Mouse (Mus musculus) A20 (cell line): Measurements from ENCODE around the gene Tmem189.

Experiments used
- DNase-seq: peaks from one replicate; pipeline ENCODE4 v3.0.0-alpha.2; 2011; ENCODE audit warnings: low read depth, low spot score

The Tmem189 gene

DNA sequence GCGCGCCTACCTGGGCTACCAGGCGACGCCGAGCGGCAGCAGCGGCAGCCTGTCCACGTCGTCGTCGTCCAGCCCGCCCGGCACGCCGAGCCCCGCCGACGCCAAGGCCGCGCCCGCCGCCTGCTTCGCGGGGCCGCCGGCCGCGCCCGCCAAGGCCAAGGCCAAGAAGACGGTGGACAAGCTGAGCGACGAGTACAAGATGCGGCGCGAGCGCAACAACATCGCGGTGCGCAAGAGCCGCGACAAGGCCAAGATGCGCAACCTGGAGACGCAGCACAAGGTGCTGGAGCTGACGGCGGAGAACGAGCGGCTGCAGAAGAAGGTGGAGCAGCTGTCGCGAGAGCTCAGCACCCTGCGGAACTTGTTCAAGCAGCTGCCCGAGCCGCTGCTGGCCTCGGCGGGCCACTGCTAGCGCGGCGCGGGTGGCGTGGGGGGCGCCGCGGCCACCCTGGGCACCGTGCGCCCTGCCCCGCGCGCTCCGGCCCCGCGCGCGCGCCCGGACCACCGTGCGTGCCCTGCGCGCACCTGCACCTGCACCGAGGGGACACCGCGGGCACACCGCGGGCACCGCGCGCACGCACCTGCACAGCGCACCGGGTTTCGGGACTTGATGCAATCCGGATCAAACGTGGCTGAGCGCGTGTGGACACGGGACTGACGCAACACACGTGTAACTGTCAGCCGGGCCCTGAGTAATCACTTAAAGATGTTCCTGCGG lies at the start of gene Tmem189:
TSS of gene Tmem189 (minus strand) at position 322 of the 718 bp plus-strand sequence.
- peak; percentile 90 for DNase-seq

DNA sequence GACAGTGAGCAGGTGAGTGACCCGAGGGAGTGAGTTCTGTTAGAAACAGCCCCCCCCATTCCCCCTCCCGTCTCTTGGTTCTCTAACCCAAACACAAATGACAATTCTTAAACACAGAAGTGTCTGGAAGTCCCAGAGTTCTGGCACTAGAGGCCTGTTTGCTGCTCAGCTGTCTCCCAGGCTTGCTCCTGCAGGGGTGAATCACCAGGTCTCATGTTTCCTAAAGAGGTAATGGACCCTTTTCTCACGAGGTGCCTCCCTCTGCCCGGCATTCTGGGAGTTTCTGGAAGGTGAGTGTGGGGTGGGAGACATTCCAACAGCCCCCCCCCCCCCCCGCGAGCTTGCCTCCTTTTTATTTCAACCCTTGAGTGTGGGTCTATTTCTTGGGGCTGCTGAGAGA lies 49.4 kb upstream of the Tmem189 start:
- DNase-seq: no peak

DNA sequence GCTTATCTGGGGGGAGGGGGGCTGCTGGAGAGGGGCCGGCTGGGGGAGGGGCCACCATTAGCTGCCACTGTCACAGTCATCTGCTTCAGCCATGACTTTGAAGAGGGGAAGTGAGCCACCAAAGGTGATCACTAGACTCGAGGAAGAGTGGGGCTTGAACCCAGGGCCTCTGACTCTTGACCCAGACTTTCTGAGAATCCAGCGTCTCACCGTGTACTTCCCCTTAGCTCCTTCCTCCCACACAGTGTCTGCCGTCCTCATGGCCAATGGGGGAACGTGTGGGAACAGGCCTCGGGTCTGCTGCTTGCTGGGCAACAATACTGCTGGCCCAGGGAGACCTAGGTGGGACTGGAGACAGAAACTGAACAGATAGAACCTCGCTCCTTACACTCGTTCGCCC lies 45.2 kb upstream of the Tmem189 start:
- no peak for DNase-seq

DNA sequence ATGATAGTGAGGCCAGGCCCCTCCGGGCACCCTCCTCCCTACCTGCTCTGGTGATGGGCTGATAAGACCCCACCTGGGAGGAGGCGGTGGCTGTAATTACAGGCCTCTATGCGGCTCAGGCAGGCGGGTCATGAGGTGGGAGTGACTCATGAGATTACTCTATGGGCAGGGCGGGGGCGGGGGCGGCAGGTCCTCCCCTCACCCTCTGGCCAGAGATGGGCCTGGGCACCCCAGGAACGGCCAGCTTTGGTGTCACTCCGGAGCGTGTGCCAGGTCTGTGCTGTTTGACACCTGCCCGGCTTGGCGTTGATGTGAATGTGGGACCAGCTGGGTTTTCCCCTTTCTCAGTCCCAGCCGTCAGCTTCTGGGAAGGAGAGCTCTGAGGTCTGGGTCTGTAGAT lies 41.5 kb upstream of the Tmem189 start:
- no peak for DNase-seq

DNA sequence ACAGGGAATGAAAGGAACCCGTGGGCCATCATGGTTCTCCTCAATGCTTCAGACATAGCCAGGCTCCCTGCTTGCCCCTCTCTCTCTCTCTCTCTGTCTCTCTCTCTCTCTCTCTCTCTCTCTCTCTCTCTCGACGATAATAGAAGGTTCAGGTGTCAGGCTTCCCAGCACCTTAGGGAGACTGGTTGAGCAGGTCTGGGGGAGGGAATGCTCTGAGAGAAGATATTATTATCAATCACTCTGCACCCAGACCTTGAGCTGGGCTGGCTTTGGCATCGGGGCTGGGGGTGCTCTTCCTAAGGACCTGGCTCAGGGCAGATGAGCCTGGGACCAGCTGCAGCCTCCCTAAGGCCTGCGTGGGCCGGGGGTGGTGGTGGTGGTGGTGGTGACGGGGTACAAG lies 40.4 kb upstream of the Tmem189 start:
- no peak for DNase-seq

DNA sequence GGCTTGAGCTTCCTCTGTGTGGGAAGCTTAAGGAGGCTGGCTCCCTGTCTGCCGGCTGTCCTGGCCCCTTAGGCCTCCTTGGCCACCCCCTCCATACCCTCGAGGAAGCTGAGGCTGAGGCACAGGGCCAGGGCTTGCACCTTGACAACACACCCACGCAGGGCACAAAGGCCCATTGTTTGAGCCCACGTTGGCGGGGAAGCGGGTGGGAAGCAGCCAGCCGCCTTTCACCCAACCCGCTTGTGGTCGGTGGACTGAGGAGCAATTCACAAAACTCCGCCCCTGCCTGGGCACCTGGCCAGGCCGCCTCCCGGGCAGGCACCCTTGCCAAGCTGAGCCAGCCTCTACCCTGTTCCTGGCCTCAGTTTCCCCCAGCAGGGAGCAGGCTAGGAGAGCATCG lies 37.5 kb upstream of the Tmem189 start:
- no peak for DNase-seq

DNA sequence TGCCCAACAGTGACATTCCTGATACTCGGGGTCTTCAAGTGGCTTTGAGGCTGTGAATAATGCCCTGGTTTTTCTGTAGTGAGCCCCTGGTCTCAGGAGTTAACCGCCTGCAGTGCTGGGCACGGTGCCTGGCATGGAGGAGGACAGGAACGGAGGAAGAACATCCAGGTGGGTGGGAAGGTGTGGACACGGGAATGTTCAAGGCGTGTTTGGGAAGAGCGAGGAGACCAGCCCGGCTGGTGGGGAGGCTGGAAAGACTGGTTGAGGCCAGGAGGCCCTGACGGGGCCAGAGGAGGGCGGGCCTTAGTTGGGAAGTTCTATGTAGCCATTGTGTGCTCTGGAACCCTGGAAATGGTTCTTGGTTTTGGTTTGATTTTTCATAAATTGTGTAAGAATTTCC lies 36.3 kb upstream of the Tmem189 start:
- DNase-seq: no peak

DNA sequence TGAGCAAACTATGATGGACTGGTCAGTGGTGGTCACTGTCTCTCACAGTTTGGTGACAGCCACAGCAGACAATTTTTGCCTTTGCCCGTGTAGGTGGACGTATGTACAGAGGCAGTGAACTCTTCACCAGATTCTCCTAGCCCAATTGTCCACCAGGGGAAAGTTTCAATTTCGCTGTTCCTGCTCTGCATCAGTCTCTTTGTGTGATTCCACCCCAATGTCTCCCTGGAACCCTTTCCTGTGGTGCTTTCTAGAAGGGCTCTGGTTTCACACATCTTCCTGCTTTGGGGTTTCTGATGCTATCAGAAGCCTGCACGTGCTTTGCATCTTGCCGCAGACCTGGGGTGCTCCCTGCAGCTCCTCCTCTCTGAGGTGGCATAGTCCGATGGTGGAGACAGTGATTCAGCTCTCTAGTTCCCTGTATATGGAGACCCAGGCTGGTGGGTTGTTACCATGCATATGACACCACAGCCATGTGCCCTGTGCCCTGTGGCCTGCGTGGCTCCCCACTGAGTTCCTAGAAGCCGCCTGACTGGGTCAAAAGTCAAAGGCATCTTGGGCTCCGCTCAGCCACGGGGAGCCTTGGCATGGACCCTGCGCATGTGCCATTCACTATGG lies 34.1 kb upstream of the Tmem189 start:
- DNase-seq: no peak

DNA sequence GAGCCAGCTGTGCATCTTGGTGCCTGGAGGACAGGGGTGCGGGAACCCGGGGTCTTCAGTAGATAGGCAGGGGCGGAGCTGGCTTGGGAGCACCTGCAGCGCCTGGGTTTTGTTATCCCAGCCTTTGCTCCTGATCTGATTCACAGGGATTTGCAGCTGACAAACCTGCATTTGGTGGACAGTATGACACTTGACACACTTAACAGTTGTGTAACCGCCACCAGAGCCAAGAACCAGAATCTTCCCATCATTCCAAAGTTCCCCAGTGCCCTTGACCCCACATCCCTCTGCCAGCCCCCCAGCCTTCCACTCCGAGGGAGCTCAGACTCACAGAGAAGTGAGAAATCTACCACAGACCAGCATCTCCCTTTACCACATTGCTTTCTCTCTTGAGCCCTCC lies 32.9 kb upstream of the Tmem189 start:
- no peak for DNase-seq

DNA sequence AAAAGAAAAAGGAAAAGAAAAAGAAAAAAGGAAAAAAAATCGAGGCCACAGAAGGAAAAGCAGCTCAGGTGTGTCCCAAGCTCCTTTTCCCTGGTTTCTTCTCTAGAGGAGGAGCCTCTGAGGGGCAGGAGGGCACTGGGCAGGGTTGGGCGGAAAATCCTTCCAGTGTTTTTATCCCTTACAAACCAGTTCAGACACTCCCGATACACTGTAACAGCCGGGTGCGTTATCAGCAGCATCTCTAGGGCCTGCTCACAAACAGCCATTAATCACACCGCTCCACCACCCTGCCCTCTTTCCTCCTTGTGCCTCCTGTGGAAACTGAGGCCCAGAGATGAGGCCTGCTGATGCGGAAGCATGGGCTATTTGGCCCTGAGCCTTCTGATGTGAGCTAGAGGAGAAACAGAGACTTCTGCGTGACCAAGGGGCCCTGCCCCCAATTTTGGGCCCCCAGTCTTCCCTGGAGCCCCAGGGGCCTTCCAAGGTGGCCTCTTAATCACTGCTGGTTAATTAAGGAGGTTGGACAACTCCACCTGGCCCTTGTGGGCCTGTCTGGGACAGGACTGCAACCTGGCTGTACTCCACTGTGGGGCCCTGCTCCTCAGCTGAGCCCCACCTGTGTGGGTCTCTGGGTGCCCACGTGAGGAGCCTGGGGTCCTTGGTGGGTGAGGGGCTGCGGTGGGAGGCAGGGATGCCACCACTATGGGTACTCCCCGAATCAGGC lies 31.7 kb upstream of the Tmem189 start:
- DNase-seq: no peak

DNA sequence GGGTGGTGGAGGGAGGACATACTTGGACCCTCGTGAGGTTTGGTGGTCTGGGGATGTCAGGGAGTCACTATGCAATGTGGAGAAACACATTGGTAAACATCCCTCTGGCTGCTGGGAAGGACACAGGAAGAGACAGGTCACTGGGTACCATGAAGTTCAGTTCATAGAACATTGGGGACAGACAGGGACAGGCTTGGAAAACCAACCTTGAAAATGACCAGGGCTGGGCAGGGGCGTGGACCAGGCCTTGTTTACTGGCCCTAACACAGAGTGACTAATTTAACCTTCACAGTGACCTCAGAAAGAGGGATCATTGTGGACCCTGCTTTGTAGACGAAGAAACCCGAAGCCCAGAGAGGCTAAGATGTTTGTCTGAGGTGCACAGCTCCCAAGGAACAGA lies 29.9 kb upstream of the Tmem189 start:
- no peak for DNase-seq

DNA sequence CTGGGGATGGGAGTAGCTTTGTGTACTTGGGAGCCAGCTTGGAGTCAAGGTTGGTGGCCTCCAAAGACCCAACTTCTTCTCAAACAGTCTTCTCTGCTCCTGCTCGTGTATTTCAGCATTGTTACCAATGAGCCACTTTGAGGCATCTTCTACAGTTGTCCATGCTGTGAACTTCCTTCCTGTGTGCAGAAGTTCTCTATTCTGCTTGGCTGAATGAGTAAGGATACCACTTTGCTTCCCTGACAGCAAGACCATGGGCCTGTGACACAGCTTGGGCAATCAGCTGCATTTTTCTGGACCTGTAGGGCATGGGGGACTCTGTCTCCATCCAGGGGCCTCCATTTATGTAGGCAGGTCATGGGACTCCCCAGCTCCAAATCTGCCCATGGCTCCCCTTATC lies 27.6 kb upstream of the Tmem189 start:
- DNase-seq: no peak

DNA sequence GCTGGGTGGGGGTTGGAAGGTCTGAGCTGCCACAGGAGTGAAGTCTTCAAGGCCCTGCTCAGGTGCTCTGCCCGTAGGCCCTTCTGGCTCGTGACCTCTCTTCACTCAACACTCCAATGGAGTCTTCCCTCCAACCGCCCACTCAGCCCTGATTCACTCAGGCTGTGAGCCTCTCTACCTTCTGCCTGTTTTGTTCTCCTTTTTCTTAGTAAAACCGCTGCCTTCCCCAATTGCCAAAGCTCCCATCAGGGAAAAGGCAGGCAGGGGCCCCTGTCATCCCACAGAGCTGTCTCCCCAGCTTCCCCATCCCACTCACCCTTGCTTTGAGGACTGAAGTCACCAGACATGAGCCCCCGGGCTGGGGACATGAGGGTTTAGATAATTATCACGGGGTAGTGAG lies 25.4 kb upstream of the Tmem189 start:
- no peak for DNase-seq

DNA sequence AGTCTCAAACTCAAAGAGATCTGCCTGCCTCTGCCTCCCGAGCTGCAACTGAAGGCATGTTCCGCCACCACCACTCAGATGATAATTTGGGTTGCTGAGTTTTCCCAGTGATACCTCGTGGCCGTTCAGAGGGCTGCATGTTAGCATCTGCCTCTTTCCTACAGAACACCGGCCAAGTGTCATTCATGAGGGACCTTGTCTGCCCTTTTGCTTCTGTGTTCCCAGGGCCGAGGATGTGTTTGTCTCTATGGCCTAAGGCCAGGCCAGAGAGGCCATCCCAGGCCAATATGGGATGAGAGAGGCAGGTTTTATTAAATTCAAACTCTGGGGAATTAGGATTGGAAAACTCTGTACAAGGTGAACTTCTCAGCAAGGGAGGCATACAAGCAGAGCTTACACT lies 24.7 kb upstream of the Tmem189 start:
- no peak for DNase-seq

DNA sequence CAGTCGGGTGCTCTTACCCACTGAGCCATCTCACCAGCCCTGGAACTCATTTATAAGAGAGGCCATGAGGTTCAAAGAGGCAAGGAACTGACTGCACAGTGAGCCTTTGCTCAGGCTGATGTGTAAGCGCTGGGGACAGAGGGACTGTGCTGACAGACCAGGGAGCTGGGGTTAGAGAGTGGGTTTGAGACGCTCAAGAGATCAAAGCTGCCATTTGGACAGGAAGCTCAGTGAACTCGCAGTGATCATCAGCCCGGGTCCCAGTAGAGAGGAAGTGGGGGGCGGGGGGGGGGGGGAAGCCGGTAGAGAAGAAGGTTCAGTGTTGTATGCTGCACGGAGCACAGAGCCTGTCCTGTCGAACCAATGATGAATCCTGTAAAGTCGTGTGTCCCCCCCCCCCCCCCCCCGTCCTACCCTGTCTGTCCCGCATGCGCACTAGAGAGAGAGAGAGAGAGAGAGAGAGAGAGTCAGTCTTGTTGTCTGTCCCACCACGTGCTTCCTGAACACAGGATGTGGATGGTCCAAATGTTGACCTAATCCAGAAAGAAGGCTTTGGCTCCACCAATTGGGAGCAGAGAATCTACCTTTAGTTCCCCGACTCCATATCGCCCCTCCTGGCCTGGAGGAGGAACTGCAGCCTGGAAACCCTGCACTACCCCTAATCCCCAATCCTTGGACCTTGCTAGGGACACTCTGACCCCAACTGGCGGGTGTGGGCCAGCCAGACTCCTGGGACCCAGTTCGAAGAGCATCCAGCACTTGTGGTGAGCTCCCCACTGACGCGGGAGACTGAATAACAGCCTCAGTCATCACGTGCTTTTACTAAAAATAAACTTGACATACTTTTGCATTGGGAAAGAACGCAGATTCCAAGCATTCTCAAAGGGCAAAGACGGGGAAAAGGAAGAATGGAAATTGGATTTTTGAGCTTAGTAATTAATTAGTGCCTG lies 23.5 kb upstream of the Tmem189 start:
- peak; percentile 73 for DNase-seq

DNA sequence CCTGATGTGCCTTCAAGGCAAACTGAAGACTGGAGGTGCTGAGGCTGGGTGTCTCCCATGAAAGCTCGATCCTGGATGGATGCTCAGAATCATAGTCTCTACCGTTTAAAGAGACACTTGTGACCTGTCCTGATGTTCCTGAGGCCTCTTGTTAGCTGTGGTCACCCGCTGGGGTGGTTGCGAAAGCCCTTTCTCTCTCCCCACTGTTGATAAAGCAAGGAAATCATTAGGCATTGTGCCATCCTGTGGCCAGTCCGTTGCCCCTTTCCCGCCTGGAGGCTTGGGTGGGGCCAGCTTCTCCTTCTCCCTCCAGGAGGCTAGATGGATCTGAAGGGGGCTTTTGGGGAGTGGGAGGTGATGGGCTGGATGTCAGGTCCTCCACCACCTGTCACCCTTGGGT lies 21.0 kb upstream of the Tmem189 start:
- no peak for DNase-seq

DNA sequence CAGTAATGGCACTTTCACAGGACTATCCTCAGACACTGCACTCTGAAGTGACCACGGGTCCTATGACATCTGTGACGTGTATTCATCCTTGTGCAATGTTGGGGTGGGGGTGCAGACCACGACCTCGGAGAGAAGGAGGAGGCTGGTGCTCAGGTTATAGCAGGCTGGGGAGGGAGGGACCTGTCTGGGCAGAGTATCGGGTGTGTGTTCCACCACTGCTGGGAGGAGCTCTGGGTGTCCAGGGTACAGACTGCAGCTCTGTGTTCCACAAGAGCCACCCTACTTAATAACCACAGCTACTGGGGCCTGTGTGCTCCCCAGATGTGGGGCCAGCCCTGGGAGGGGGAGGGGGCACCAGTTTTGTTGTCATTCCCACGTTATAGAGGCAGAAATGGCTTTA lies 20.3 kb upstream of the Tmem189 start:
- no peak for DNase-seq

DNA sequence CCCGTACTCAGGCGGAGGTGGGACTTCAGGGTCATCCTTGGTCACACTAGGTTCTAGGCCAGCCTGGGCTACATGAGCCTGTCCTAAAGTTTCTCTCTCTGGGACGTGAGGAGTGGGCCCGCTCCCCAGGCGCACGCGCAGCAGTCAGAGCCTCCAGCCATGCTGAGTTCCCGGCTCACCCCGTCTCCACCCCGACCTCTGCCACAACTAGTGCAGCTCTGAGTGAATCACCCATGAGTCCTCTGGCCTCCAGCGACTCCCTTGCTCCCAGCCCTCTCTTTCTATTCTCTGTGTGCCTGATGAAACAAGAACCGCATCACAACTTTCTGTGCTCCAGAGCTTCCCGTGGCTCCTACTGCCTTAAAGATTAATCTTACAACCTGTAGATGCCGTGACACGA lies 18.8 kb upstream of the Tmem189 start:
- no peak for DNase-seq

DNA sequence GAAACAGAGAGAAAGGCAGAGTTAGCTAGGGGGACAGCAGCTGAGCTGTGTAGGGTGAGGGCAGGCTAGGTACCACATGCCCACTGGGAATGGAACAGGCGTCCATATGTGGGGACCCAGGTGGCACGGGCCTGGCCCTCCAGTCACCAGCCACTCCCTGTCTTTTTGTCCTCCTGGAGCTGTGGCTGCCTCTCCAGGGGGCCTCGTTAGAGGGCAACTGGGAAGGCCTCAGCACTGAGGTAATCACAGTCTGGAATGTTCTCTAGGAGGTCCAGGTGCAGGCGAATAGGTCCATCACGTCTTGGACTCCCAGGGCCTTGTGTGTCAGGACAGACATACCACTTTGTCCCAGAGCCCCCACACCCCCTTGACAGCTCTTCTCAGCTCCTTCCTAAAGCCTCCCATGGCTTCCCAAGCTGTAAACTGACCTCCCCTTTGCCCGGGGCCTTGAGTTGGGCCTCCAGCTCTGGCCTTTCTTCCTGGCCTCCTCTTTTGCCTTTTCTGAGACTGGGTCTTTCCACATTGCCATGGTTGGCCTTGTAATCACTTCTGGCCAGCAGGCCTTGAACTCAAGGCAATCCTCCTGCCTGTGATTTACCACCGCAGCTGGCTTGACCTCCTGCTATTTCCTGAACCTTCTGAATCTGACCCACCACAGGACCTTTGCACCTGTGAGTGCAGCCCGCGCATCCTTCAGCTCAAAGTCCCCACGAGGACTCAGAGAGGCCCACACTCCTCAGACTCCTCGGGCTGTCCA lies 16.7 kb upstream of the Tmem189 start:
- DNase-seq: no peak

DNA sequence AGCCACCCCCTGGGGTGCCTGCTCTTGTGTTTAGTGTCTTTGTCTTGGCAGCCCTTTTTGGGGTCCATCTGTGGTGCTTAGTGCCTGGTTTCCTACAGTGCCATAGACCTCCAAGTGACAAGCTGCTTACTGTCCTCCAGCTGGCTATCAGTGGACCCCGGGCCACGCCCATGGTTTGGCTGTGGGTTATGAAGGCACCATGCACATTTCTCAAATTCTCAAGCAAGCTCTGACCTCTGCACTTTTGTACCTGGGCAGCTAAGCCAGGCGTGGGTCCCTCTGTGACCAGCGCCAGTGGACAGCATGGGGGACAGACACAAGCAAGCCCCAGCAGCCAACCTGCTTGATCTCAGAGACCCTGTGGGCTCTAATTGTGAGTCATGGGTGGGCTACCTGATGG lies 14.8 kb upstream of the Tmem189 start:
- no peak for DNase-seq

DNA sequence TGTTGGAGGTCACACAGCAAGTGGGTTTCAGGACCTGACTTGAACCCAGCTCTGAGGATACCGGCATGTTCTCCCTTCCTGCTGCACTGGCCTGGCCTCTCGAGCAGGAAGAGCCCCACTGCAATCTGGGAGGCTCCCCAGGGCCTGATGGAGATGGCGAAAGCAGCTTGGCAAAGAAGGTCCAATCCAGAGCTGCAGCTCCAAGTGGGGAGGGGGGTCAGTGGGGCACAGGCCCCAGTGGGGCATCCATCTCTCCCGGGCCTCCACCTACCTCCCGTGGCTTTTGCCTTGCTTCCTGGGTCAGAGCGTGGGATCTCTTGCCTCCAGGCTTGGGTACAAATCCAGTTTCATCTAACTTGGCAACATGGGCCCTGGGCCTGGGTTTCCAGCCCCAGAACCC lies 12.5 kb upstream of the Tmem189 start:
- DNase-seq: no peak
